Mouse (Mus musculus) bone marrow, adult 2 months (tissue): Measurements from ENCODE around the gene Trpm4.

Source experiments
- CTCF ChIP-seq: fragments of 200-500 bp; IDR thresholded peaks from 2 replicates; pipeline ENCODE4 v1.5.1; 2011; ENCODE audit warnings: low read length, control low read depth; ENCODE audit not compliant: control insufficient read depth, insufficient read depth
- POLR2A ChIP-seq: fragments of 200-500 bp; IDR thresholded peaks from 2 replicates; pipeline ENCODE4 v1.6.1; 2011; ENCODE audit warnings: low read depth, mild to moderate bottlenecking, control low read depth, low read length, borderline replicate concordance; ENCODE audit not compliant: control insufficient read depth

GRCm38 (mm10) chr7:45316536-45316935, 17.0 kb downstream of the Trpm4 start:
- TF ChIP-seq CTCF (no peak), POLR2A (no peak)
